In the genomic region with DNA sequence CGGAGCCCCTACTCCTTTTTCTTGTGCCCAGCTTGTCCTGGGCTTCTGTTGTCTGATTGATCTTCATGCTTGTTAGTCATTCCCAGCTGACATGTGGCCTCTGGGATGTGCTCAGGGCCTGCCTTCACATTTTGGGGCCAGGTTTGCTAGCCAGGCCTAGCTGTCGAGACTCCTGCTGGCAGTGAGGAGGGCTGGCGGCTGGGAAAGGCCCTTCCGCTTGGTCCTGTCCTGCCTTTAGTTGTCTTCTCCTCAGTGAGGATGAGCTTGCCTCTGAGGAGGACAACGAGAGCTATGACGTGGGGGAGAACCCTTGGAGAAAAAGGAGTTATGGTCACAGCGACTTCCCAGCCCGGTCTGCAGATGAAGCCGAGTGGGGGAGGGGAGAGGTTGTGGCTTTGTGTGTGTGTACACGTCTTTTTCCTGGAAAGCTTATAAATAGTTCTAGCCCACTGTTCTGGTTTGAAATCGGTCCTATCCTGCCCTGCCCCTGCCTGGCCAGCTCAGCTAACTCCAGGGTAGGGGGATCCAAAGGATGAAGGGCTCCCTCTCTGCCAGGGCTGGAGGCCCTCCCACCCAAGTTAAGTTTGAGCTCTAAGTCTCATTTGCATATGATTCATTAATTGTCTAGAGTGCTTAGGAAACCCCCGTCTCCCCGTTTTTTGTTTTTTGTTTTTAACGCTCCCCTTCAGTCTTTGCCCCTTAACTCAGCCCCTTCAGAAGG, we compare ENCODE assay signal across 9 mouse cellular contexts. TPM values are rescaled to one million over a fixed set of nuclear protein-coding genes. Genes with fewer than 3 reads are reported as not detected.
DNase-seq lines count a peak whose midpoint lies in the region; ATAC-seq lines count a peak whose summit lies in the region.
"Had no signal": no experiment of that assay in that cellular context is flagged by ENCODE, and none has a peak within 500 bp of the region (broad histone marks: within the 10 kb centered on the region; RNA-seq: fewer than 3 reads in every experiment).

No protein-coding gene starts in this region.

- WGBS in embryonic facial prominence, embryonic 14.5 days = 31% methylated on average over 14 of the region's 14 CpGs
- WGBS in intestine, embryonic 14.5 days = 33% methylated on average over 14 of the region's 14 CpGs
- WGBS in midbrain, embryonic 12.5 days = 28% methylated on average over 14 of the region's 14 CpGs

- peak; percentile 26 for DNase-seq in gastrocnemius, postnatal 25 days
- DNase-seq in gastrocnemius, adult 18-20 months (ENCODE audit: low spot score) = no peak
- DNase-seq in 416B (ENCODE audit: low read depth) = peak; percentile 65
- DNase-seq in embryonic facial prominence, embryonic 14.5 days (ENCODE audit: low spot score) = peak; percentile 61
- no peak for DNase-seq in intestine, embryonic 14.5 days (ENCODE audit: low spot score)
- DNase-seq in embryo, embryonic 11 days = no peak
- DNase-seq in layer of hippocampus, postnatal 36 days = no peak

- H3K4me3 ChIP-seq in embryonic facial prominence, embryonic 14.5 days (ENCODE audit: low read depth, low read length) = 0 out of 2 replicates have a peak overlapping the region, but pooled peaks have one; percentile 8
- H3K4me3 ChIP-seq in intestine, embryonic 14.5 days (ENCODE audit: low read depth, low read length) = no peak overlapping the region
- H3K4me3 ChIP-seq in midbrain, embryonic 12.5 days = no peak overlapping the region

- peak overlapping the region; percentile 84 for H3K4me2 ChIP-seq in embryonic facial prominence, embryonic 14.5 days (ENCODE audit: low read depth, low read length)
- peak overlapping the region; percentile 22 for H3K4me2 ChIP-seq in intestine, embryonic 14.5 days (ENCODE audit: low read length)
- no peak overlapping the region; the same call in 1 of the 2 replicates for H3K4me2 ChIP-seq in midbrain, embryonic 12.5 days (replicated peaks)

- peaks cover 80% of the 10 kb centered on the region for H3K4me1 ChIP-seq in embryonic facial prominence, embryonic 14.5 days (ENCODE audit: control insufficient read depth, insufficient read depth, low read length)
- peaks cover 77% of the 10 kb centered on the region for H3K4me1 ChIP-seq in intestine, embryonic 14.5 days (replicated peaks; ENCODE audit: control insufficient read depth, insufficient read depth, low read length)
- H3K4me1 ChIP-seq in midbrain, embryonic 12.5 days = peaks cover 66% of the 10 kb centered on the region

- no peaks in the 10 kb centered on the region for H3K36me3 ChIP-seq in embryonic facial prominence, embryonic 14.5 days (ENCODE audit: control insufficient read depth, insufficient read depth, low read length)
- no peaks in the 10 kb centered on the region for H3K36me3 ChIP-seq in intestine, embryonic 14.5 days (ENCODE audit: control insufficient read depth, insufficient read depth, low read length)
- H3K36me3 ChIP-seq in midbrain, embryonic 12.5 days = no peaks in the 10 kb centered on the region

- no peaks in the 10 kb centered on the region for H3K27me3 ChIP-seq in embryonic facial prominence, embryonic 14.5 days (replicated peaks; ENCODE audit: control insufficient read depth, insufficient read depth, low read length)
- no peaks in the 10 kb centered on the region for H3K27me3 ChIP-seq in intestine, embryonic 14.5 days (replicated peaks; ENCODE audit: control insufficient read depth, insufficient read depth, low read length)
- H3K27me3 ChIP-seq in midbrain, embryonic 12.5 days = peaks cover 19% of the 10 kb centered on the region

- ATAC-seq in embryonic facial prominence, embryonic 14.5 days (ENCODE audit: low read depth) = no peak
- no peak for ATAC-seq in intestine, embryonic 14.5 days (replicated peaks; ENCODE audit: low FRiP score, low TSS enrichment, low read depth)
- no peak for ATAC-seq in midbrain, embryonic 12.5 days (ENCODE audit: low FRiP score, low read depth)

- no peaks in the 10 kb centered on the region for H3K9me3 ChIP-seq in embryonic facial prominence, embryonic 14.5 days (ENCODE audit: control insufficient read depth, low read length)
- H3K9me3 ChIP-seq in intestine, embryonic 14.5 days (ENCODE audit: control insufficient read depth, low read length) = no peaks in the 10 kb centered on the region
- H3K9me3 ChIP-seq in midbrain, embryonic 12.5 days = no peaks in the 10 kb centered on the region

- peak overlapping the region; percentile 53 for H3K9ac ChIP-seq in embryonic facial prominence, embryonic 14.5 days (ENCODE audit: low read depth, low read length)
- peak overlapping the region; percentile 27; the same call in 1 of the 2 replicates for H3K9ac ChIP-seq in intestine, embryonic 14.5 days (ENCODE audit: low read length)
- H3K9ac ChIP-seq in midbrain, embryonic 12.5 days (replicated peaks) = 0 out of 2 replicates have a peak overlapping the region, but pooled peaks have one; percentile 5

- peak overlapping the region; percentile 98 for H3K27ac ChIP-seq in embryonic facial prominence, embryonic 14.5 days (replicated peaks; ENCODE audit: low read depth, low read length)
- H3K27ac ChIP-seq in intestine, embryonic 14.5 days (ENCODE audit: low read depth) = peak overlapping the region; percentile 93
- peak overlapping the region; percentile 86; the same call in 1 of the 2 replicates for H3K27ac ChIP-seq in midbrain, embryonic 12.5 days (replicated peaks)

RNA-seq across cellular contexts. Expression of a gene that starts 16.3 kb away (rescaled TPM):
- 10 to 100 TPM in 1 of 2 experiments, 1 to 10 TPM in 1; 9.4 to 12.8 TPM for total RNA-seq in gastrocnemius, postnatal 25 days (2021)
- total RNA-seq in gastrocnemius, adult 18-20 months (2021) = 10 to 100 TPM; 12.9 to 13.2 TPM
- 46.4 and 50.3 TPM in 2 replicates for polyA plus RNA-seq in embryonic facial prominence, embryonic 14.5 days (2014; fragmentation: Nextera tagmentation; extraction: Ambion mirVana)
- 42.4 and 43.6 TPM in 2 replicates for polyA plus RNA-seq in intestine, embryonic 14.5 days (2014; fragmentation: Nextera tagmentation; extraction: Ambion mirVana)
- 15.5 and 17.3 TPM in 2 replicates for polyA plus RNA-seq in midbrain, embryonic 12.5 days (2016; fragmentation: Nextera tagmentation; extraction: Ambion mirVana)
- total RNA-seq in layer of hippocampus, postnatal 36 days (2021) = 10 to 100 TPM; 18.5 to 18.7 TPM

RNA-seq across cellular contexts. Expression of a gene that starts 36.3 kb away (rescaled TPM):
- total RNA-seq in gastrocnemius, postnatal 25 days (2021) = under 1 TPM; 0.13 to 0.56 TPM
- under 1 TPM; 0.09 to 0.26 TPM for total RNA-seq in gastrocnemius, adult 18-20 months (2021)
- polyA plus RNA-seq in embryonic facial prominence, embryonic 14.5 days (2014; fragmentation: Nextera tagmentation; extraction: Ambion mirVana) = 22.7 and 23.0 TPM in 2 replicates
- polyA plus RNA-seq in intestine, embryonic 14.5 days (2014; fragmentation: Nextera tagmentation; extraction: Ambion mirVana) = 32.5 and 32.9 TPM in 2 replicates
- 28.3 and 29.0 TPM in 2 replicates for polyA plus RNA-seq in midbrain, embryonic 12.5 days (2016; fragmentation: Nextera tagmentation; extraction: Ambion mirVana)
- under 1 TPM; 0.50 to 0.88 TPM for total RNA-seq in layer of hippocampus, postnatal 36 days (2021)

RNA-seq across cellular contexts. Expression of a gene that starts 38.9 kb away (rescaled TPM):
- not detected for total RNA-seq in gastrocnemius, postnatal 25 days (2021)
- not detected for total RNA-seq in gastrocnemius, adult 18-20 months (2021)
- polyA plus RNA-seq in embryonic facial prominence, embryonic 14.5 days (2014; fragmentation: Nextera tagmentation; extraction: Ambion mirVana) = 0.34 and 0.56 TPM in 2 replicates
- polyA plus RNA-seq in intestine, embryonic 14.5 days (2014; fragmentation: Nextera tagmentation; extraction: Ambion mirVana) = 0.22 TPM in 1 of 2 replicates, not detected in the other
- 0.67 and 0.80 TPM in 2 replicates for polyA plus RNA-seq in midbrain, embryonic 12.5 days (2016; fragmentation: Nextera tagmentation; extraction: Ambion mirVana)
- 1 to 10 TPM in 1 of 2 experiments, under 1 TPM in 1; 0.96 to 1.1 TPM for total RNA-seq in layer of hippocampus, postnatal 36 days (2021)
- total RNA-seq: hematopoietic stem cell, adult 5-6 weeks had no signal

Comparison
In these comparisons a context has a peak if more than half of its experiments do, and no peak if none do; other contexts are left out.
1. DNase-seq: peak in gastrocnemius, postnatal 25 days (single experiment), 416B (single experiment) and embryonic facial prominence, embryonic 14.5 days (single experiment); none in gastrocnemius, adult 18-20 months (single experiment), intestine, embryonic 14.5 days (single experiment), embryo, embryonic 11 days (single experiment) and layer of hippocampus, postnatal 36 days (0 of 2).
2. Peak in every context shown above with its lines, with median percentiles within 50 percentile points of each other: H3K27ac ChIP-seq and H3K9ac ChIP-seq.